Mouse (Mus musculus) megakaryocyte, adult 5-6 weeks (primary cell): ENCODE data around the gene Gabbr2. TPM values are rescaled to one million over a fixed set of nuclear protein-coding genes. Genes with fewer than 3 reads are reported as not detected.

ENCODE experiments used
- ATAC-seq: 2 replicates; pipeline ENCODE4 v1.8.0; 2016; ENCODE audit warnings: mild to moderate bottlenecking, inconsistent platforms; ENCODE audit not compliant: poor library complexity, severe bottlenecking
- total RNA-seq, 2 experiments: library from RNA; stranded (forward) in 1 of 2; stranded (reverse) in 1 of 2; fragments of 153-499, 151-499 nt in 1 of 2; fragments of 221-1000, 200-1000 nt in 1 of 2; gene quantifications; 2 replicates each; pipeline versions ENCODE4 v1.2.3 to v1.2.4; 2015 to 2017

Gabbr2 gene
- total RNA-seq, 2 experiments from 2014 or later, result not detected

DNA sequence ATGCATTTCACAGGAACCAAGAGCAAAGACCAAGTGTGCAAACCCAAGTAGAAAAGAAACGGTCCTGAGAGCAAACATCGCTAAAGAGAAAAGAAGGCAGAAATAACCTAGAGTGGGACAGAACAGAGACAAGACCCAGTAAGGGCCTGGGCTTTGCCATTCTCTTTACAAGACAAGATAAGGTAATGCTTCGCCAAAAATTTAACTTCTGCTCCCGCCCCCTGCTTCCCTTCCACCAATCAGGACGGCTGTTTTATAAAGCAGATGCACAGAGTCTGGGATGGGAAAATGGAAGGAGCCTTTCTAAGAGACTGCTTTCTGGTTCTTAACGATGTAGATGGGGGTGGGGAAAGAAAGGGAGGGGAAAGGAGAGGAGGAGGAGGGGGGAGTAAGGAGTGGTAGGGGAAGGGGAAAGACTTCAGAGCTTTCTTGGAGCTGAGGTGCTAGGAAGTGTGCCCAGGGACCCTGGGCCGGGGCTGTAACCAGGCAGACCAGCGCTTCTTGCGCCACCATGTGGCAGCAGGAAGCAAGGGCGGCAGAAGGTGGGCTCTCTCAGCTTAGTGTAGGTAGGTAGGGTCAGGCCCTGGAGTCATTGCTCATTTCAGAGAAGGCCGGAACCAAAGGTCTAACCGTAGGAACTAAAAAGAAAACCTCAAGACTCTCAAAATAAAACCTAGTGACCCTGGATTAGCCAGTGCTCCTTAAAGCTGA lies 158.7 kb downstream of the Gabbr2 start:
- ATAC-seq, result no peak

DNA sequence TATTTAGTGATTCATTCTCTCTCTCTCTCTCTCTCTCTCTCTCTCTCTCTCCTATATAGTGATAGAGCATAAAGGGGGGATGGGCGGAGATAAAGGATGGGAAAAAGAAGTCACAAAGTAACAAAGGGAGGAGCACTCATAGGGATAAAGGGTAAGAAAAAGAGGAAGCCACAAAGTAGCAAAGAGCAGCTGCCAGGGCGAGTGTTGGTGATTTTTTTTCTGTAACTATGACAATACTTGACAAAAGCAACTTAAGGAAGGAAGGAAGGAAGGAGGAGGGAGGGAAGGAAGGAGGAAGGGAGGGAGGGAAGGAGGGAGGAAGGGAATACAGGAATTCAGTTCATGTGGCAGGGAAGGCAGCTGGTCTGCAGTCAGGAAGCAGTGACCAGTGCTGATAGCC lies 162.0 kb downstream of the Gabbr2 start:
- no peak for ATAC-seq

DNA sequence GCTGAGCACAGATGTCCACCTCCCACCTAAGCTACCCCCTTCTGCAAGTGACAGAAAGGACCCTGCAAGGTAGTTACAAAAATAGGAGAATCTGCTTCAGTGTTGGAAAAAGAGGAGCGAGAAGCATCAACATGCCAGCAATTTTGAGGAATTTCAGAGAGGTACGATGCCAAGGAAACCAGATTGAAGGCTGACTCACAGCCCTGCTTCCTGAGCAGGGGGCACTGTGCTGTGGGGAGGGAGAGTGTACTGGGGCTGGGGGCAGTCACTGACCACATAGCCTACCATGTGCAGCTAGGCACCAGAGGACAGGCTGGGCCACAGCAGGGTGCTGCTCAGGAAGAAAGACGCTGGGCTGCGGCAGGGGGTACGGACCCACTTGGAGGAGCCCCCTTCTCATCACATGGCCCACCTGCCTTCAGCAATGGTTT lies 163.5 kb downstream of the Gabbr2 start:
- no peak for ATAC-seq

GRCm38 (mm10) chr4:46827471-46827870 lies 164.2 kb downstream of the Gabbr2 start:
- no peak for ATAC-seq

DNA sequence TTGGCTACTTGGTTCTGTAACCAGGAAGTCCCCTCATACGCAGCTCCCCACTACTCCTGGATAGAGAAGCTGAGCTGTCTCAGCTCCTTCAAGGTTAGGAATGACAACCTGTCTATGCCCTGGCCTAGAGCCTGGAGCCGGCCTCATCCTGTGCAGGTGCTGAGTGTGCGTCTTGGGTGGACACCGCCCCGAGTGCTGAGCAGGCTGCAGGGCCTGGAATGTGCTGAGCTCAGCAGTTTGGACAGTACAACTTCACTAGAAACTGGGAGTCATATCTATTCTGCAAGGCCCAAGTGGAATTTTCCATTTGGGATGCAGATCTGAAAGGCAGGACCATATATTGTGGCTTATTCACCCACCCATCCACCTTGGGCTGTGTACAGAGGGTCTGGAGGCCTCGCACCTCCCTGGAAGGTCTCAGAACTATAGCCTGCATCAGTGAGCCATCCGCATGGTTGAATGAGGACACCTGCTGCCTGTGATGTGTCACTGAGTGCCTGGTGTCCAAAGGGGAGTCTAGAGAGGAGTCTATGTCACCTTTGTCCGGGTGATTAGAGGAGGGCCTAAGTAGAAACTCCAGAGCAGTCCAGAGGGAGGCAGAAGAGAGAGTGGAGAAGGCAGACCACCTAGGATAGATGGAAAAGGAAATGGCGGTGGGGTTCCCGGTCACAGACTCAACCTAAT lies 165.7 kb downstream of the Gabbr2 start:
- ATAC-seq, result no peak

DNA sequence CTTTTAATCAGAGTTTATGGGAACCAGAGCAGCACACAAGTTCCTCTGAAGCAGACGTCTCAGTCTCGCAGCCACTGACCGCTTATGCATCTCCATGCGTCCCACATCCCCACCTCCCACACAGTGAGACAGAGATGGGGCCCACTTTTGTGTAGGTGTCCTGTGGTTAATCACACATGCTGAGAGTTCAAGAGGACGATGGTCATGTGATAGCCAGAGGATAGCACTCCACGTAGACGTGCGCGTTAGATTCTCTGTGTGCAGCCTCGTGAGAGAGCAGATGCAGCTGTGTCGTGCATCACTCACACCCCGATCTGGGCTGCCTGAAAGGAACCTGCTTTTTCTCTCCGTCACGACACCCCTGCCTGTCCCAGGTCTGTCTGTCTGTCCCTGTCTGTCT lies 167.9 kb downstream of the Gabbr2 start:
- ATAC-seq, result no peak

DNA sequence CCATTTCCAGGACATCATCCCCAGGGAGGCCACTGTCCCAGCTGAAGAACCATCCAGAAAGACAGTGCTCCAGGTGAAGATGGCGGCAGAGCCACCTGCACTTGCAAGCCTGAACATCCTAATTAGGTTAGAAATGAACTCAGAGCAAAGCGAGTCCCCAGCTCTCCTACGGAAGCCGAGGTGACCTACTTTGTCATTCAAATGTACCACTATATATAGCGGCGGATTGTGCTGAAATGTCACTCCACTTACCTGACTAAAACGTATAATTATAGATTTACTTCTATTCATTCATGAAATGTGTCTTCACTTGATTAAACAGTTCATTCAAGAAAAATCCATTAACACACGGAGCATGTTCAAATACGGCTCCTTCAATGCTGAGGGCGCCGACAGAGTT lies 170.0 kb downstream of the Gabbr2 start:
- ATAC-seq, result no peak

- no peak for ATAC-seq
Observed at GRCm38 (mm10) chr4:46814954-46815353, 176.7 kb downstream of the Gabbr2 start.

GRCm38 (mm10) chr4:46814236-46814635 lies 177.4 kb downstream of the Gabbr2 start:
- ATAC-seq, result no peak

DNA sequence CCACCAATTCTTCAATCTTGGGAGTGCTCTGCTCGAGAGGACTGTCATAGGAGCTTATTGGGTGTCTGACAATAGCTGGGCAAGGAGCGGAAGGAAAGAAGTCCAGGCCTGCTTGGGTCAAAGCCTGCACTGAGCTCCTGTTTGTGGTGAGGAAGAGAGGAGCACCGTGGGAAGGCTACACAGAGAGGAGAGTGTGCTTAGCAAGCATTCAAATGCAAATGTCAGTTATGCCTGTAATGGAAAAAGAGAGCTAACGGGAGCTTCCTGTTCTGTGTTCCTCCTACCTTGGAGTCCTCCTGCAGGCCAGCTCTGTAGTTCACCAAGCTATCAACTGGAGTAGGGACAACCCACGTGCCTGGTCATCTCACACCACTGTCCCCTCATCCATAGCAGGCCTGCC lies 180.5 kb downstream of the Gabbr2 start:
- no peak for ATAC-seq

DNA sequence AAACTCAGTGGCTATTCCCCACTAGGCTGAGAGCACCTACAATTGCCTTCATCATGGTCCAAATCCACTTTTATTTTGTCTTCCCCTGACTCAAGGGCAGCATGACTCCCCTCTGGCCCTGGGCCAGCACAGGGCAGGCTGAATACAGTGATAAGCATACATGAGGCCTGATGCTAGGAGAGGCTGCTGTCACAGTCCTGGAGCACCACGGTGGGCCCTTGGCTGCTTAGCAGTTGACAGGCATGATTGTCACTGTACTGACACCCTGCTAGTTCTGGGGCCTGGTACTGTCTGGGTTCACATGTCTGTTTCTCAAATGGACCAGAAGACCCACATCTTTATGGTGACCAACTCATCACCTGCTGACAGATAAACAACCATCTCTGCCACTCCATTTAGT lies 184.8 kb downstream of the Gabbr2 start:
- ATAC-seq, result no peak

GRCm38 (mm10) chr4:46805910-46806309 lies 185.8 kb downstream of the Gabbr2 start:
- no peak for ATAC-seq

- no peak for ATAC-seq
Observed at GRCm38 (mm10) chr4:46802386-46802785, 189.3 kb downstream of the Gabbr2 start.

DNA sequence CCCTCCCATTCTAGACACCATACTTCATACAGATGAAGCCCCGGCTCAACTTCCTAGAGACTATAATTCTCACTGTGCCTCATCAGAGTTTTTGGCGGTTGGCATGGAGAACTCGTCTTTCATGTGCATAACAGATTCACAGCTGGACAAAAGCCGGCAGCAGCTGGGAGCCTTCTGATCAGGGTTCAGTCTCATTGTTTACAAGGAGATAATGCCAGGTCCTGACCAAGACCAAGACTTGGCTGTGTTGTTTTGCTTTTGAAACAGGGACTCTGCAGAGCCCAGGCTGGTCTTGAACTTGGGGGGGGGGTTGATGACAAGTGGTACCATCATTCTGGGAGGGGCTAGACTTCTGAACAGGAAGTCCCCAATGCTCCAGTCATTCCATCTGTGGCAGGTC lies 191.8 kb downstream of the Gabbr2 start:
- no peak for ATAC-seq

- no peak for ATAC-seq
Observed at GRCm38 (mm10) chr4:46795707-46796106, 196.0 kb downstream of the Gabbr2 start.

GRCm38 (mm10) chr4:46794583-46794982 lies 197.1 kb downstream of the Gabbr2 start:
- ATAC-seq, result no peak

- ATAC-seq, result no peak
Observed at GRCm38 (mm10) chr4:46792280-46793026, 199.2 kb downstream of the Gabbr2 start.

DNA sequence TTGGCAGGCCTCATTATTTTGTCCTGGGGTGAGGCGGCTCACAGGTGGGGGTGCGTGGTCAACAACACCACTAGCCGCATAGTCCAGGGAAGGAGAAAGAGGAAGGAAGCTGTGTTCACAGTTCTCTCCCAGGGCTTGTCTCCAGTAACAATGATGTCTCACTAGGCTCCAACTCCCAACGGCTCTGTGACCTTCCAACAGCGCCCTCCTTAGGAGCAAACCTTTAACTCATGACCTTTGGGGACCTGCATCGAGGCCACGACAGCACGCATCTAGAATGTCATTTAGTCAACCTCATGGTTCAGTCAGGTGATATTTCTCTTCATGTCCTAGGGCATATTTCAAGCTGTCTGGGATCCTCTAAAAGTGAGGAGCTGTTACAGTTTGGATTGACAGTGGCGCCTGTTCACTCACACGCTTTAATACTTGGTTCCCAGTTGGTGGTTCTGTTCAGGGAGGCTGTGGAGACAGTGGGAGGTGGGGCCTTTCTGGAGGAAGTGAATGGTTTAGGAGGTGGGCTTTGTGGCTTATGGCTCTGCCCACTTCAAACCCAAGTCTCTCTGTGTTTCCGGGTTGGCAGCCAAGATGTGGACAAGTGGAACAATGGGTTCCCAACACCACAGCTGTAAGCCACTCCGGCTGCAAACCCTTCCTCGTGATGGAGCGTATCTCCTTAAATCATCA lies 200.3 kb downstream of the Gabbr2 start:
- peak; percentile 86 for ATAC-seq

DNA sequence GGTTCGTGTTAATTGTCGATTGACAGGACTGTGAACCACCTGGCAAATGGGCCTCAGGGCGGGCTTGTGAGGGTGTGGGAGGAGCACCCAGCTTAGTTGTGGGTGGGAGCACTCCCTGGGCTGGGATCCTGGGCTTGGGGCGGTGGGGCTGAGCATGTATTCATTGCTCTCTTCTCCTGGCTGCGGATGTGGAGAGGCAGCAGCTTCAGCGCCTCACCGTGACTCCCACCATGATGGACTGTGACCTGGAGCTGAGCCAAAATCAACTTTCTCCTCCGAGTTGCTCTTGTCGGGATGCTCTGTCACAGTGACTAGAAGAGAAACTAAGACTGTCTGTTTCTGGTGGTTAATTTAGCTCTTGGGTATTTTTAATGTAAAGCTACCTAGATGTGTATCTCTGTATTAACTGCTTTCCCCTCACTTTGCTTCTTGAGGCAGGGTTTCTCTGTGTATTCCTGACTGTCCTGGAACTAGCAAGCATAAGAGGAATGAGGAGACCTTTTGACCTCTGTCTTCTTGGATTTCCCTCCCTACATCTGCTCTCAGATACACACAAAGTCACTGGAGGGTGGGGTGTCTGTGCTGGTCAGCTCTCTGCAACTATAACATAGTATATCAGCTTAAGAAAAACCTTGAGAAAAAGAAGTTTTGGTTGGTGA lies 200.9 kb downstream of the Gabbr2 start:
- ATAC-seq, result no peak

GRCm38 (mm10) chr4:46784430-46785049 lies 207.1 kb downstream of the Gabbr2 start:
- no peak for ATAC-seq
